Mouse (Mus musculus) midbrain, embryonic 16.5 days (tissue): ENCODE results near the gene Itch. TPM values are rescaled to one million over a fixed set of nuclear protein-coding genes. Genes with fewer than 3 reads are reported as not detected.
A peak's percentile ranks its signal among the peaks of the same experiment; 100 is the strongest.
"Not testable (repeated sequence)": the region's sequence is repeated elsewhere in the genome, so short reads cannot be mapped to it uniquely, and the experiment has no call there.

ENCODE experiments used
- ATAC-seq: fragments of 200-750 bp; cut with Nextera tagmentation; 2 replicates; pipeline ENCODE4 v1.8.0; 2017; ENCODE audit warnings: moderate TSS enrichment
- H3K27ac ChIP-seq: fragments of 300-500 bp; sonication (generic); 2 replicates; pipeline ENCODE4 v1.5.1; 2014; ENCODE audit warnings: mild to moderate bottlenecking, low read length, mixed read lengths
- H3K27me3 ChIP-seq: fragments of 300-500 bp; sonication (generic); 2 replicates; pipeline ENCODE4 v1.6.1; 2014; ENCODE audit warnings: low read depth, low read length, mixed read lengths; ENCODE audit not compliant: control insufficient read depth, insufficient read depth
- H3K36me3 ChIP-seq: fragments of 300-500 bp; sonication (generic); 2 replicates; pipeline ENCODE4 v1.6.1; 2014; ENCODE audit warnings: mild to moderate bottlenecking, low read length, moderate library complexity, mixed read lengths; ENCODE audit not compliant: control insufficient read depth, insufficient read depth
- H3K4me1 ChIP-seq: fragments of 300-500 bp; sonication (generic); 2 replicates; pipeline ENCODE4 v1.6.1; 2014; ENCODE audit warnings: mild to moderate bottlenecking, low read length, mixed read lengths; ENCODE audit not compliant: control insufficient read depth, insufficient read depth
- H3K4me2 ChIP-seq: fragments of 300-500 bp; sonication (generic); 2 replicates; pipeline ENCODE4 v1.6.1; 2014; ENCODE audit warnings: mild to moderate bottlenecking, low read length, mixed read lengths
- H3K4me3 ChIP-seq: fragments of 300-500 bp; sonication (generic); 2 replicates; pipeline ENCODE4 v1.5.1; 2014; ENCODE audit warnings: low read depth, mild to moderate bottlenecking, low read length, moderate library complexity, mixed read lengths
- H3K9ac ChIP-seq: fragments of 300-500 bp; sonication (generic); 2 replicates; pipeline ENCODE4 v1.6.1; 2014; ENCODE audit warnings: low read depth, low read length, mixed read lengths
- H3K9me3 ChIP-seq: fragments of 300-500 bp; sonication (generic); replicated peaks from 2 replicates; pipeline ENCODE4 v1.6.1; 2014; ENCODE audit warnings: mild to moderate bottlenecking, low read length, mixed read lengths; ENCODE audit not compliant: control insufficient read depth, poor library complexity, severe bottlenecking
- WGBS: fragments of 180-500 bp; shearing (Covaris S2); extraction: QIAGEN DNeasy Blood & Tissue Kit; methylation state at CpG from one replicate; pipeline ENCODE4 v1.1.7; 2014; 5-methylcytosine and 5-hydroxymethylcytosine counted together
- polyA plus RNA-seq: library from polyadenylated mRNA; unstranded; fragments of >200 nt; fragmentation: Nextera tagmentation; extraction: Ambion mirVana; gene quantifications from 2 replicates; pipeline ENCODE4 v1.2.1, GENCODE M21; 2015

Gene Itch
- polyA plus RNA-seq, 1 experiment from 2014 or later = 40.2 TPM

GRCm38 (mm10) chr2:155099421-155099820, 33.9 kb upstream of the Itch start:
- Histone ChIP-seq H3K4me1 (no peaks in the 10 kb centered on the region), H3K4me2 (no peak overlapping the region), H3K9ac (no peak overlapping the region), H3K27ac (no peak overlapping the region), H3K27me3 (no peaks in the 10 kb centered on the region), H3K9me3 (no peaks in the 10 kb centered on the region), H3K4me3 (no peak overlapping the region), H3K36me3 (no peaks in the 10 kb centered on the region)
- WGBS = 72% methylated on average over 7 of the region's 7 CpGs
- no peak for ATAC-seq

GRCm38 (mm10) chr2:155099994-155100795, 33.1 kb upstream of the Itch start:
- Histone ChIP-seq H3K4me2 (no peak overlapping the region), H3K27me3 (no peaks in the 10 kb centered on the region), H3K9me3 (no peaks in the 10 kb centered on the region), H3K27ac (no peak overlapping the region), H3K9ac (no peak overlapping the region), H3K4me3 (no peak overlapping the region), H3K36me3 (no peaks in the 10 kb centered on the region), H3K4me1 (no peaks in the 10 kb centered on the region)
- ATAC-seq = no peak
- 91% methylated on average over 14 of the region's 14 CpGs for WGBS

DNA sequence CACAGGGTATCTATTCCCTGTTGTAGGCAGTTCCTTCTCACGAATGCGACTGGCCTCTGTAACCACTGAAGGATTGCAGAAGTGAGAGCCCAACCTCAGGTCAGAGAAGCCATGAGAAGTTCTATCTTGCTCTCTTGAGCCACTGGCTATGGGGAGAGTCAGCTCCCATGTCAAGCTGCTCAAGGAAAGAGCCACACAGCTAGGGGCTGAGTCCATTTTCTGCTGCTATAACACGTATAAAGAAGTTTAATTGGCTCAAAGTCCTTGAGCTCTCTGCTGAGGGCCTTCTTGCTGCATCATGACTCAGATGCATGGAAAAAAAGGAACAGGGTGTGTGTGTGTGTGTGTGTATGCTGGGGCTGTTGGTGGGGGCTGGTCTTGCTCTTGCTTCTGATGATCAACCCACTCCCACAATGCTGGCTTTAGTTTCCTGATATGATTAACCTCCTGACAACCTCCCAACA, 32.5 kb upstream of the Itch start:
- Histone ChIP-seq H3K4me3 (no peak overlapping the region), H3K27ac (no peak overlapping the region), H3K4me2 (no peak overlapping the region), H3K4me1 (no peaks in the 10 kb centered on the region), H3K9me3 (no peaks in the 10 kb centered on the region), H3K9ac (no peak overlapping the region), H3K27me3 (no peaks in the 10 kb centered on the region), H3K36me3 (no peaks in the 10 kb centered on the region)
- no peak for ATAC-seq
- WGBS = 87% methylated on average over 3 of the region's 3 CpGs

DNA sequence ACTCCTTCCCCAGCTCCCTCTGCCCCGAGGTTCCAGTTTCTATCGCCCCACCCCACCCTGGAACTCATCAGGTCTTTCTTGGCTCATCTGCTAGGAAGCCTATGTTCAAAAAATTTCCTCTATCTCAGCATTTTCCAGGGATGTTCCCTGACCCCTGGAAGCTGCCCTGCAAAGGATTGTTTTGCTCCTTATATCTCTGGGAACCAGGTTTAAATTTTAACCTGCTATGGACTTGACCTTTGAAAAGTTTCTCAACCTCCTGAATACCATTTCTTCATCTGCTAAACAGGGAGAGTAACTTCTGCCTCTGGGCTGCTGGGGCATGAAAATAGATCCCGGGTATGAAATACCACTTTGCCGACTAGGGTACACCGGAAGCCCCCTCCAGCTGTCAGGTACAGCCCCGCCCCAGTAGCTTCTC, 31.5 kb upstream of the Itch start:
- Histone ChIP-seq H3K36me3 (no peaks in the 10 kb centered on the region), H3K4me1 (no peaks in the 10 kb centered on the region), H3K9me3 (no peaks in the 10 kb centered on the region), H3K27me3 (no peaks in the 10 kb centered on the region), H3K9ac (no peak overlapping the region), H3K4me2 (no peak overlapping the region), H3K27ac (no peak overlapping the region), H3K4me3 (no peak overlapping the region)
- WGBS = 75% methylated on average over 6 of the region's 6 CpGs
- ATAC-seq = no peak

DNA sequence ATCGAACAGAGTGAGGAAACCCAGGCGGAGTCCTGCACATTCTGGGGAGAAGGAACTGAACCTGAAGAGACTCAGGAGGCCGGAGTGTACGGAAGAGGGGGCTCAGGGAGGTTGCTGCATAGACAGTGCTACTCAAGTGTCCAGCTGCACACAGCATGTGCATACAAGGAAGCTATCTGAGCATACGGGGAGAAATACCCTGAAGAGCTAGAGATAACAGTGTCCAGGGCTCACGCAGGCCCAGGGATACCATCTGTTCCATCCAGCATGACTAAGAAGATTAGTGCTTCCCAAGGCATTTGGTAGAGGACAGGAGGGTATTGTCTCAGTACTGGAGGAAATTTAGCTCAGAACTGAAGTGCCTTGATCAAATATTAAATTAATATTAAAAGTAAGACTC, 29.7 kb upstream of the Itch start:
- no peak for ATAC-seq
- no peak overlapping the region for H3K9ac ChIP-seq

GRCm38 (mm10) chr2:155107276-155107675, 26.0 kb upstream of the Itch start:
- ATAC-seq, H3K4me3 ChIP-seq, H3K4me2 ChIP-seq, H3K36me3 ChIP-seq, H3K27ac ChIP-seq, H3K9me3 ChIP-seq, H3K4me1 ChIP-seq, H3K27me3 ChIP-seq, H3K9ac ChIP-seq: not testable (repeated sequence)
- 84% methylated on average over 9 of the region's 9 CpGs for WGBS

More for the DNA sequence above, 29.7 kb upstream of the Itch start:
- no peak overlapping the region for H3K4me3 ChIP-seq
- H3K27me3 ChIP-seq = no peaks in the 10 kb centered on the region
- no peak overlapping the region for H3K27ac ChIP-seq
- no peaks in the 10 kb centered on the region for H3K9me3 ChIP-seq
- no peak overlapping the region for H3K4me2 ChIP-seq
- 38% methylated on average over 6 of the region's 6 CpGs for WGBS
- H3K4me1 ChIP-seq = no peaks in the 10 kb centered on the region
- no peaks in the 10 kb centered on the region for H3K36me3 ChIP-seq

DNA sequence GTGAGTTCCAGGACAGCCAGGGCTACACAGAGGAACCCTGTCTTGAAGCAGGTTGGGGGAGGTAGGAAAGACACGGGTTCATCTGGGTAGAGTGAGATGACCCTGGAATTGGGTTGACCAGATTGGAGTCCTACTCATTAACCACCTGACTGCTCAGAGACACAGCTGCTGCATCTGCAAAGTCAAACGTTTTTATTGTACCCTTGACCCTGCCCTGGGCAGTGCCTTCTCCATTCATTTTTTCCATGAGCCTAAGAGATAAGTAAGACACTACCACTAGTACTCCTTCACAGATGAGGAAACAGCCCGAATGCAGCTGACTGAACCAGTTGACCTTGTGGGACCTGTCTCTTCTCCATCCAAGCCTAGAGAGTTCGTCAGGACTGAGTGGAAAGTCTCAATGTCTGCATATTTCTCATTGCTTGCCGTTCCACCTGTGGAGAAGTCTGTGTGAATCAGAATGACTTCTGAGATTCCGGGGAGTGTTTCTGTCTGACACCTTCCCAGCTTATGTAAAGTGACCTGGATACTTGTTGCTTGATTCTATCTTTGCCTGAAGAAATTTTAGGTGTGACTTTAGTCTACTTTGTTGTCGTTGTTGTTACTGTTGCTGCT, 18.0 kb upstream of the Itch start:
- no peaks in the 10 kb centered on the region for H3K9me3 ChIP-seq
- WGBS = 74% methylated on average over 7 of the region's 7 CpGs
- H3K27ac ChIP-seq = no peak overlapping the region
- no peak overlapping the region for H3K4me3 ChIP-seq
- no peak overlapping the region for H3K4me2 ChIP-seq
- H3K36me3 ChIP-seq = no peaks in the 10 kb centered on the region
- ATAC-seq = no peak
- H3K4me1 ChIP-seq = no peaks in the 10 kb centered on the region
- no peak overlapping the region for H3K9ac ChIP-seq
- no peaks in the 10 kb centered on the region for H3K27me3 ChIP-seq

DNA sequence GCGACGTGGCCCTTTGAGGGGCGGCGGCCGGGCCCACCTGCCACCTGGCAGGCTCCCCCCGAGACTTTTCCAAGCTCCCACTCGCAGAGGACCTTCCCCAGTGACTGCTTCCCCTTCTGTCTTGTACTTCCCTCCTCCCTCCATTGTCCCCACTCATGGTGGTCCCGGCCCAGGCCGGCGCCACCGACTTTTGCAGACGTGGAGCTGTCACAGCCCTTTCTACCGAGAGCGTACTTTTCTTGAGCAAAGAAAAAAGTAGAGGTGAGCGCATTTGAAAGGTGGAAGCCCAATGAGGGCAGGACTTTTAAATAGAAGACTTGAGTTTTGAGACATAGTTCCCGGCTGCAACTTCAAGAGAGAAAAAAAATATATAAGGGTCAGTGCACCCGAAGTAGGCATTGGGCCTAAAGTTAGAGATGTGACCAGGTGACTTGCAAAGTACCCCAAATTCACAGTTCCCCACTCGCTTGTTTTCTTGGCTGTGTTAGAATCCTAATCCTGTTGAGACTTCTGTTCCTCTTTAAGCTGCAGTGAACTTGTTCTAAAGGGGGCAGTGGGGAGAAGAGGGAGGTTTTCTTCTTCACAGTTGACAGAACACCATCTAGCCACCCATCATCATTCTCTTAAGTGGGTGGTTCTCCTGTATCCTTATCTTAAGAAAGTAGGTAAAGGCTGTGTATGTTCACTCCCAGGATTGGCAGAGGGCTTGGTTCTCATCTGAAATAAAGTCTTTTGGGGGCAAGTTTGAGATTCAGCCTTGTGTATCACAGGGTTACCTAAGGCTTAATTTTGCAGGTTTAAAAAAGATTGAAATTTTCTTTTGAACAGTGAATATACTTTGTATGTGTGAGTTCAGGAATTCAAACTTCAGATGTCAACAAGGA, 910 bp downstream of the Itch start:
- Histone ChIP-seq H3K4me3 (peak overlapping the region; percentile 65), H3K9me3 (no peaks in the 10 kb centered on the region), H3K4me1 (peaks cover 26% of the 10 kb centered on the region), H3K27ac (peak overlapping the region; percentile 87), H3K4me2 (peak overlapping the region; percentile 71), H3K27me3 (no peaks in the 10 kb centered on the region), H3K36me3 (peaks cover 11% of the 10 kb centered on the region), H3K9ac (peak overlapping the region; percentile 81)
- peak; percentile 63 for ATAC-seq
- WGBS = under 1% methylated on average over 18 of the region's 18 CpGs
